Mouse (Mus musculus): ENCODE measurements at regions not wholly inside any gene's neighbourhood (a gene's known extent, or its start where the extent isn't known, plus 50 kb on each side); places are given as distances from the start of the nearest gene placed in this dataset.

GRCm38 (mm10) chr3:61656143-61656542 is 290.4 kb upstream of the B430305J03Rik start:
- TF ChIP-seq USF1 (IDR thresholded peaks at IDR 0.05; ENCODE audit: low read depth, low read length) (no peak), RCOR1 (IDR thresholded peaks at IDR 0.05; ENCODE audit: low read depth, low read length) (no peak), MAX (IDR thresholded peaks at IDR 0.05; ENCODE audit: low read length) (no peak), TAL1 (IDR thresholded peaks at IDR 0.05; ENCODE audit: low read length) (no peak), UBTF (IDR thresholded peaks at IDR 0.05; ENCODE audit: borderline replicate concordance, insufficient read depth, low read depth, low read length) (no peak), NELFE (IDR thresholded peaks at IDR 0.05; ENCODE audit: low read depth, low read length) (no peak), CTCF (IDR thresholded peaks at IDR 0.05 in 2 of 3, conservative IDR thresholded peaks at IDR 0.05 in 1 of 3; ENCODE audit: control insufficient read depth in 1 of 3, insufficient read depth in 1 of 3, low read depth in 2 of 3, low read length in 3 of 3, poor library complexity in 1 of 3, severe bottlenecking in 1 of 3) (no peak)

Measured in MEL (cell line).